Mouse (Mus musculus): ENCODE data around the gene Pafah2.
"Not testable (repeated sequence)": the region's sequence is repeated elsewhere in the genome, so short reads cannot be mapped to it uniquely, and the experiment has no call there.

- not testable (repeated sequence) for TF ChIP-seq GATA1, TAL1 (IDR thresholded peaks at IDR 0.05; ENCODE audit: low read length)
Measured at GRCm38 (mm10) chr4:134383750-134384149, 12.4 kb upstream of the Pafah2 start, which contains the start of gene Extl1.

Measured in erythroblast, embryonic 14.5 days (primary cell).